Mouse (Mus musculus): ENCODE data around the gene Ly6g6e.
"Not testable (repeated sequence)": the region's sequence is repeated elsewhere in the genome, so short reads cannot be mapped to it uniquely, and the experiment has no call there.

The Ly6g6e gene

DNA sequence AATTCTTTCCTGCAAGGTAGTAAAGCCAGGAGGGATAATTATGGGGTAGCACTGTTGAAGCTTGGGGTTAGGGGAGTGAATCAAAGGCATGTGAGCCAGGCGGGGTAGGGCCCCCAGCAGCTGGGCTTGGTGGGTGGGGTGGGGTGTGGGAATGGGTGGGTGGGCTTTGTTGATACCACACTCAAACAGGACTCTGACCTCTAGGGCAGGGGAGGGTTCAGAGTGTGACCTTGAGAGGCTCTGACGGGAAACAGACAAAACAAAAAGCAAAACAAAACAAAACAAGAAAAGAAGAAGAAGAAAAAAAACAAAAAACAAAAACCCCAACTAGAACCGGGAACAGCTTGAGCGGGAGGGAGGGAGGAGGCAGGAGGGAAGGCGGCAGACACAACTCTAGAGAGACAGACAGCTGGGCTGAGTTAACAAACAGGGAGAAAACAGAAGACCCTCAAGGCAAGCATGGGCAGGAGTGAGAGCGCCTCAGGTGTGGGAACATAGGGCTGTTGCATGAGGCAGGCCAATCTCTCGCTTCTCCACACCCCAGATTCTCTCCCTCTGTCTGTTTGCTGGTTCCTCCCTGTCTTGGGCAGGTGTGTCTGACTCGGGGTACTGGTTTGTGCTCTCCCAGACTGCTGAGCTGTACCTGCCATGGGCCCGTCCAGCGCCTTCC is at the start of gene Ly6g6e:
TSS of gene Ly6g6e (plus strand) at position 396 of the 670 bp plus-strand sequence.
- no peak for DNase-seq (ENCODE audit: low spot score)

DNA sequence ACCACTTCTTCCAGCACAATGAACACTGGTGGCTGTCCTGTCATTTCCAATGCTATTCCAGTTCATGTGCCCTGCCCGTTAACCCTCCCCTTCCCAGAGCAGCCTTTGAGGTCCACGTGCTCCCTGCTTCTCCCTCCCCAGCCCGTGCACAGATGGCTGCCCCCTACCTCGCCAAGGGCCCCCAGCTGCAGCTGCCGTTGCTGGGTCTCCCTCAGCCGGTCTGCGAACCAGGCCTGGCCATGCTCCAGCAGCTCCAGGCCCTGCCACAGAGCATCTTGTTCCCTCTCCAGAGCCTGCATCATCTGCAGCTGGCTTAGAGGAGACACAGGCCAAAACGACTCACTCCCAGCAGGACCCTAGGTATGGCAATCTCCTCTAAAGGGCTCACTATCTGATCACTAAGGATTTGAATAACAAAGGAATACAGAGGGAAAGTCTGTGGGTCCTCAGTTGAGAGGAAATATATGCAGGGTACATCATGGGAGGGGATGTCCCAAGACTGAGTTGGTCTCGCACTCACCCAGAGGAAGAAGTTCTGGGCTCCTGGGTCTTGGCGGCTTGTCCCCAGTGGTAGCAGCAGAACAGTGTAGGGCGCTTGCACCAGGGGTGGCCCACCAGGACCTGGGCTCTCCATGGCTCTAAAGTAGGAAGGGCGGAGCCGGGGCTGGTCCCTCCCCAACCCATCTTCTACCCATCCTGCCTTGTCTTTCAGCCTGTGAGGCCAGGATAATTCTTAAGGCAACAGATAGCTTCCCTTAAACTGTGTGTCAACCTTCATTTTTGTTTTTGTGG is 49.2 kb upstream of the Ly6g6e start, which contains the start of gene Sapcd1:
TSS of gene Sapcd1 (minus strand) at position 740 of the 792 bp plus-strand sequence.
- DNase-seq (ENCODE audit: low spot score) = peak; percentile 63

- DNase-seq (ENCODE audit: low spot score) = no peak
These were observed 48.4 kb upstream of the Ly6g6e start for GRCm38 (mm10) chr17:35028315-35028714.

DNA sequence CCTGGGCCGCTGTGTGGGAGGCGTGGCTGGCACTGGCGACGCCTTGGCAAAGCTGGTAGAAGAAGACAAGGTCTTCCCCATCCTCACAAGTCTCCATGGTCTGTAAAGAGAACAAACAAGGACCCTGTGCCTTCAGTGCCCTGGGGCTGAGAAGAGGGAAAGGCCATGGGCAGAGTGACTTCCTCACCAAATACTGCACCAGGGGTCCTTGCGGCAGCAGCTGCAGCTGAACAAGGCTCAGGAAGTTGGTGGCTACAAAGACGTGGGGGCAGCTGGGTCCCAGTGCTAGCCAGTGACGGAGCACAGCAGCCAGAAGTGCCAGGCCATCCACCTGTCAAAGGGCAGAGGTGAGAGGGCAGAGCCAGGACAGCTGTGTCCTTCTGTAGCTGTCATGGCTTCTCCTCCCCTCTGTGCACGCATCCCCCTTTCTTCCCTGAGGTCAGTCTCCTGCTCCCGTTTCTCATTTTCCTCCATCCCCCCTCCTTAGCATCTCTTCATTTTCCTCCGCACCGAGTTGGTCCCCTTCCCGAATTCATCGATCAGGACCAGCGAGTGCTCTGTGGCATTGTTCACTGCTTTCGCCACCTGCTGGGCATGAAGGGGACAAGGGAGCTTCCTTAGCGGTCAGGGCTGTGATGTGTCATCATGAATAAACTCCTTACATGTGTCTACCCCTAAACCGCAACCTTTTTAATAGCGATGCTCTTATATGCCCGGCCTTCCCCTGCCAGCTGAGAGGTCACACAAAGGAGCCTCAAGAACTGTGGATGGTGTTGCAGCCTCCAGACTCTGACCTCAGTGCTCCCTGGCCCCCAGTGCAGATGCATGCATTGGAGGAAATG is 46.8 kb upstream of the Ly6g6e start:
- DNase-seq (ENCODE audit: low spot score) = no peak

GRCm38 (mm10) chr17:35031272-35031671 is 45.4 kb upstream of the Ly6g6e start:
- DNase-seq (ENCODE audit: low spot score) = no peak

DNA sequence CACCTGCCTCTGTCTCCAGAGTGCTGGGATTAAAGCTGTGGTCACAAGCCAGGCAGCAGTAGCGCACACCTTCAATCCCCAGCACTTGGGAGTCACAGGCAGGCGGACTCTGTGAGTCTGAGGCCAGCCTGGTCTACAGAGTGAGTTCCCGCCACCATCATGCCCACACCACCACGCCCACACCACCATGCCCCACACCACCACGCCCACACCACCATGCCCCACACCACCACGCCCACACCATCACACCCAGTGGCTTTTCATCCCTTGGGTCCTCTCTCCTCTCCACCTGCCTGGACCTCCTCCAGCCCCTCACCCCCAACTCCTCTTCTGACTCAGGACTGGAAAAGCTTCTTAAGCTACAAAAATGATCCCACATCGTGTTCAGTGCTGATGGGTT is 44.8 kb upstream of the Ly6g6e start:
- DNase-seq (ENCODE audit: low spot score) = no peak

GRCm38 (mm10) chr17:35032323-35032870 is 44.3 kb upstream of the Ly6g6e start:
- DNase-seq (ENCODE audit: low spot score) = no peak

DNA sequence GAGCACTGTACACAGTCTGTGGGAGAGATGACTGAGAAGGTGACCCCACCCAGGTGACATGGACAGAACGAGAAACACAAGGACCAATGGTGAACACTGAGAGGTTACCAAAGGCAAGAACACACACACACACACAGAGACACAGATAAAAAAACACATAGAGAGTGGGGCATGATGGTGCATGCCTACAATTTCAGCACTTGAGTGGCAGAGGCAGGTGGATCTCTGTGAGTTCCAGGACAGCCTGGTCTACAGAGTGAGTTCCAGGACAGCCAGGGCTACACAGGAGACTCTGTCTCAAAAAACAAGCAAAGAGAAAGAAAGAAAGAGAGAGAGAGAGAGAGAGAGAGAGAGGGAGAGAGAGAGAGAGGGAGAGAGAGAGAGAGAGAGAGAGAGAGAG is 43.0 kb upstream of the Ly6g6e start:
- DNase-seq (ENCODE audit: low spot score) = not testable (repeated sequence)

DNA sequence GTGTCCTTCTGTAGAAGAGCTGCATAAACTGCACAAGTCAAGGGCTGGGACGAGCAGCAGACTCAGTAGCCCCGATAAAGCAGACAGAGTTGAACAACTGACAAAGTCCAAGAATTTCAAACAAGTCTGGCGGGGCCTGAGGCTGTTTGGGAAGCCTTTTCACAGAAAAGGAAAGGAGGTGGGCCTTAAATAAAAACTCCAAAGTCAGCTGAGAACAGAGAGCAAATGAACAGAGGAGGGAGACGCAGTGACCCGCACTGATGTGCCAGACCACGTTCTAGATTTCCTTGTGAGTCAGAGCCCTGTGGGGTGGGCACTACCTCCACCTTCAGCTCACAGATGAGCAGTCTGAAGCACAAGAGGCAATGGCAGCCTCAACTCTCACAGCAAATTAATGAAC is 41.8 kb upstream of the Ly6g6e start:
- DNase-seq (ENCODE audit: low spot score) = no peak

DNA sequence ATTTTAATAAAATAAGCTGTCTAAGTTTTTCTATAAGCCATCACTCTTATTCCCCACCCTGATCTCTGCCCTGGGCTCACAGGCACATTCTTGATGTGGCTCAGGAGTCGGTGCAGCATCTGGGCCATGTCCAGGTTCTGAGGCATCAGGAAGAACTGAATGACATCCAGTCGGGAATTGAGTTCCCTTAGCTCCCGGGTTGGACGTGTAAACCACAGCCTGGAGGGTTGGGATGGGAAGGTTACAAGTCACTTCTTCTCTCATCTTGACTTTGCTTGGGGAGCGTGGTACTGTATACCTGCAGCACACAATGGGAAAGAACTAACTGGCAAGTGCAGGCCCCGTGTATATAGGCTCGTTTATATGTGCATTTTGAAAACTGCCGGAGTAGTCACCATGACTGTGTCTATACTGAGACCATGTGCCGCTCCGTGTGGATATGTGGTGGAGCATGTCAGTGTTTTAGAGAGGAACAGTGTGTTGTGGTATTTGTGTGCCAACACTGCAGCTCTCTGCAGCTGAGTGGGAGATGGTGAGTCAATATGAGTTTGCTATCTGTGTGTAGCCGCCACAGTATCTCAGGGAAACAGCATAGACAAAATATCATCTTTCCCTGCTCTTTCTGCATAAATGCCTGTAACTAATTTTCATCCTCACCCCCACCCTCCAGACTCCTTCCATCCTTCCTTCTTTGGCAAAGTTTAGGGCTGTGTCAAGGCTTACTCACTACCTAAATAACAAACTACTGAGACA is 37.4 kb upstream of the Ly6g6e start:
- DNase-seq (ENCODE audit: low spot score) = no peak

DNA sequence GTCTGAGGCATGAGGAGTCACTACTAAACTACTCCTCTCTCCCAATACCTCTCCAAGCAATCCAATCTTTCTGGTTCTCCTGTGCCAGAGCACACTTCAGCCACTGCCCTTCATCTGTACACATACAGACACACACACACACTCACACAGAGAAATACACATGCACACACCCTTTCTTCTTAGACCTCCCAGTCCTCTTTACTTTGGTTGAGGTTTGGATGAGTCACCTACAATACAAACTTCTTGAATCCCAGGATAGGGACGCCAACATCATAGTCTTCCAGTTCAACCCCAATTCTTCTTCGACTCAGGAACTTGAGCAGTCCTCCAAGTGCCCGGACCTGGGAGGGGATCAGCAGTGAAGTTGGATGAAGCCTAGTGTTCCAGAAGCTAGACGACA is 32.9 kb upstream of the Ly6g6e start:
- DNase-seq (ENCODE audit: low spot score) = no peak

DNA sequence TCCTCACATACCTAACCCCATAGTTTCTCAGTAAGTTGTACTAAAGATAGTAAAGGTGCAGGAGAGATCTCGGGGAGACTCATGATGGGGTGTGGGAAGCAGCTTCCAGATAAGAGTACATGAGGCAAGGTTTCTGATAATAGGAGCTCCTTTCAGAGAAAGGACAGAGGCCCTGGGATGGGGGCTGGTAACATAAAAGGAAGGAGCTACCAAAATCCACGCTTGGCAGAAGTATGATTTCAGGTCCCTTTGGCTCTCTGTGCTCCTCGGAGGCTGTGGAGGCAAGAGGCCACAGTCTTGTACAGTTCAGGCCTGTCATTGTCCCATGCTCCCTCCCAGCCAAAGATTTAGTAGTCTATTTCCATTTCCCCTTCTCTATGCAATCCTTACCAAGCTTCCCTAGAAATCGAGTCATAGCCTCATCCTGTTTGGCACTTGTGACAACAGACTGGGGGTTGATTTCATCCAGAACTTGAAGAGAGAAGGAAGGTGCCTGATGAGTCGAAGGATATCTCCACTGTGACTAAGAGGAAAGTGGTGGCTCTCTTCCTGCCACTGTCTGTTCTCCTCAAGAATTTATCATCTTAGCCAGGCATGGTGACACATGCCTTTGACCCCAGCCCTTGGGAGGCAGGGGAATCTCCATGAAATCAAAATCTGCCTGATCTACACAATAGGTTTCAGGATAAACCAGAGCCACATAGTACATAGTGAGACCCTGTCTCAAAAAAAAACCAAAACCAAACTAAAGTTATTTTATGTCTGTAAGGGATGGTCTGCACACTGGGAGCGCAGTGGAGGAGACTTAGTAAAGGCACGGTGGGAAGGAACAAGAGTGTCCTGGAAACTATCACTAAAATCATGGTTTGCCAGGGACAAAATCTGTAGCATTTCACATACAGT is 31.5 kb upstream of the Ly6g6e start:
- no peak for DNase-seq (ENCODE audit: low spot score)

- no peak for DNase-seq (ENCODE audit: low spot score)
These were observed 30.7 kb upstream of the Ly6g6e start for GRCm38 (mm10) chr17:35045807-35046680.

GRCm38 (mm10) chr17:35046681-35047455 is 29.8 kb upstream of the Ly6g6e start, which contains the start of gene Msh5:
TSS of gene Msh5 (minus strand) at chr17:35046745.
- peak; percentile 95 for DNase-seq (ENCODE audit: low spot score)

DNA sequence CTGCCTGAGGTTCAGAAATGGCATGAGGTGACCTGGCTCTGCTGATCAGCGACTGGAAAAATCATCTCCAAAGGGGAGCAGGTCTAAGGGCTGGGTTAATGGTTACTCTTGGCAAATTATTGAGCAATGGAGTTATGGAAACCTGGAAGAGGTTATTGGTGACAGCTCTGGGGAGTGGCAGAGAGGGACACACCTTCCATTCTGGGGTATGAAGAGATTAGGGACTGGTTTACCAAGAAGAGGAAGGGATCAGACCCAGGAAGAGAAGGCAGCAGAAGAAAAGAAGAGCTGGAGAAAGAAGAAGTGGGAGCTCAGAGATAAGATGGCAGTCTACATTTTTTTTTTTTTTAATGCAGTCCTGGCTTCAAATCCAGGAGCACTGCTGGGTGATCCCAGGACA is 29.0 kb upstream of the Ly6g6e start:
- DNase-seq (ENCODE audit: low spot score) = no peak

DNA sequence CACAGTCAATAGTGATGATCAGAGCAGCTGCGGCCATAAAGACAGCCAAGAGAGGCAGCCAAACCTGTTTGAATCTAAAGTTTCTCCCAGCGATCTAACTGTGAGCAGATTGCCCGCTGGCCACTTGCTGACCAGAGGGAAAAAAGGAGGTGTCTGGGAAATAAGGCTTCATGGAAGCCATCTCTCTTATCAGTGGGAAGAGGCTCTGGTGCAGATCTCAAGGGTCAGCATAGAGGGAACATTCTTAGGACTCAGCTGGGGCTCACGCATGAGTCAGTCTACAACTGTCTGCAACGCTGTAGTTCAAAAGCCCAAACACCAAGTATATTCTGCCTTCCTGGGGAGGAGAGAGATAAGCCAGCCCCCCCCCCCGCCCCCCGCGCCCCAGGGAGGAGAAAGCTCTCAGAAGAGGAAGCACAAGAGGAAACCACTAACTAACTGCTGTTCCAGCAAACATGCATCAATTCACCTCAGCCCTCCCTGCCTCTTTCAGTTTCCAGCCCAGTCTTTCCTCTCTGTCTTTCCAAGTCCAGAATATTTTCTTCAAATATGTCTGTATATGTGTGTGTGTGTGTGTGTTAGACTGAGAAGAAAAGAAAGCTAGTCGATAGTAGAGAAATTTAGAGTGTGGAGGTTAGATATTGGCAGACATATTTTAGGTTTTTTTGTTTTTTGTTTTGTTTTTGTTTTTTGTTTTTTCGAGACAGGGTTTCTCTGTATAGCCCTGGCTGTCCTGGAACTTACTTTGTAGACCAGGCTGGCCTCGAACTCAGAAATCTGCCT is 28.4 kb upstream of the Ly6g6e start:
- DNase-seq (ENCODE audit: low spot score) = no peak

DNA sequence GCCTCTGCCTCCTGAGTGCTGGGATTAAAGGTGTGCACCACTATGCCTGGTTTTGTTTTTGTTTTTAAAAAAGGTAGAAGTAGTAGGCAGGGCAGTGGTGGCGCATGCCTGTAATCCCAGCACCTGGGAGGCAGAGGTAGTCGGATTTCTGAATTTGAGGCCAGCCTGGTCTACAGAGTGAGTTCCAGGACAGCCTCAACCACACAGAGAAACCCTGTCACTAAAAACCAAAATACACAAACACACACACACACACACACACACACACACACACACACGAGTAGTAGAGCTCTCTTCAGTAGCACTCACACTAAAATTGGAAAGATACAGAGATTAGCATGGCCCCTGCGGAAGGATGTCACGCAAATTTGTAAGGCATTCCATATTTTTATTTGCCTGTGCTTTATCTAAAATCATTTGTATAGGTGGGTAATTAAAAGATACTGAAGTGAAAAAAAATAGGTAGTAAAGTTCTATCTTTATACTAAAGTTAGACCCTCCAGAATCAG is 27.7 kb upstream of the Ly6g6e start:
- no peak for DNase-seq (ENCODE audit: low spot score)
